Mouse (Mus musculus): Measurements from ENCODE around the gene Vps35l.

Gene Vps35l

GRCm38 (mm10) chr7:118821356-118821755 is 81.3 kb downstream of the Vps35l start:
- DNase-seq (ENCODE audit: low spot score): peak; percentile 17

GRCm38 (mm10) chr7:118821887-118822556 is 82.0 kb downstream of the Vps35l start:
- DNase-seq (ENCODE audit: low spot score): no peak

- no peak for DNase-seq (ENCODE audit: low spot score)
These were observed 84.4 kb downstream of the Vps35l start for GRCm38 (mm10) chr7:118824451-118824850.

GRCm38 (mm10) chr7:118827975-118828416 is 88.0 kb downstream of the Vps35l start:
- no peak for DNase-seq (ENCODE audit: low spot score)

- DNase-seq (ENCODE audit: low spot score): no peak
These were observed 97.9 kb downstream of the Vps35l start for GRCm38 (mm10) chr7:118837901-118838300.

GRCm38 (mm10) chr7:118841030-118841745 is 101.2 kb downstream of the Vps35l start:
- no peak for DNase-seq (ENCODE audit: low spot score)

GRCm38 (mm10) chr7:118841796-118842195 is 101.8 kb downstream of the Vps35l start:
- no peak for DNase-seq (ENCODE audit: low spot score)

GRCm38 (mm10) chr7:118842938-118843337 is 102.9 kb downstream of the Vps35l start:
- no peak for DNase-seq (ENCODE audit: low spot score)

- no peak for DNase-seq (ENCODE audit: low spot score)
These were observed 105.1 kb downstream of the Vps35l start for GRCm38 (mm10) chr7:118845141-118845540.

- DNase-seq (ENCODE audit: low spot score): no peak
These were observed 106.3 kb downstream of the Vps35l start for GRCm38 (mm10) chr7:118846329-118846728.

GRCm38 (mm10) chr7:118848796-118849195 is 108.8 kb downstream of the Vps35l start:
- DNase-seq (ENCODE audit: low spot score): peak; percentile 60

GRCm38 (mm10) chr7:118849543-118850250 is 109.7 kb downstream of the Vps35l start:
- DNase-seq (ENCODE audit: low spot score): no peak

GRCm38 (mm10) chr7:118850676-118851290 is 110.8 kb downstream of the Vps35l start:
- DNase-seq (ENCODE audit: low spot score): no peak

- DNase-seq (ENCODE audit: low spot score): no peak
These were observed 111.5 kb downstream of the Vps35l start for GRCm38 (mm10) chr7:118851571-118851970.

- no peak for DNase-seq (ENCODE audit: low spot score)
These were observed 112.6 kb downstream of the Vps35l start for GRCm38 (mm10) chr7:118852611-118853010.

- no peak for DNase-seq (ENCODE audit: low spot score)
These were observed 114.6 kb downstream of the Vps35l start for GRCm38 (mm10) chr7:118854606-118855005.

- DNase-seq (ENCODE audit: low spot score): peak; percentile 92
These were observed 115.3 kb downstream of the Vps35l start, which contains the start of gene Iqck for GRCm38 (mm10) chr7:118855171-118855876. Gene Iqck (plus strand): TSS chr7:118855752.

- DNase-seq (ENCODE audit: low spot score): no peak
These were observed 115.9 kb downstream of the Vps35l start, which contains the start of gene Knop1 for GRCm38 (mm10) chr7:118855877-118856304. Gene Knop1 (minus strand): TSS chr7:118856254.

GRCm38 (mm10) chr7:118858640-118859039 is 118.6 kb downstream of the Vps35l start:
- no peak for DNase-seq (ENCODE audit: low spot score)

- DNase-seq (ENCODE audit: low spot score): no peak
These were observed 125.3 kb downstream of the Vps35l start for GRCm38 (mm10) chr7:118865362-118865761.

GRCm38 (mm10) chr7:118879466-118880029 is 139.5 kb downstream of the Vps35l start:
- DNase-seq (ENCODE audit: low spot score): no peak

Data from testis, postnatal 14 days (tissue).